Mouse (Mus musculus) frontal cortex, postnatal 25 days (tissue): ENCODE measurements around the gene Mrvi1.

Experiments
- DNase-seq, 2 experiments: peaks; one replicate each; pipeline ENCODE4 v3.0.0; 2022; ENCODE audit warnings: low spot score in 2 of 2

Mrvi1 gene

DNA sequence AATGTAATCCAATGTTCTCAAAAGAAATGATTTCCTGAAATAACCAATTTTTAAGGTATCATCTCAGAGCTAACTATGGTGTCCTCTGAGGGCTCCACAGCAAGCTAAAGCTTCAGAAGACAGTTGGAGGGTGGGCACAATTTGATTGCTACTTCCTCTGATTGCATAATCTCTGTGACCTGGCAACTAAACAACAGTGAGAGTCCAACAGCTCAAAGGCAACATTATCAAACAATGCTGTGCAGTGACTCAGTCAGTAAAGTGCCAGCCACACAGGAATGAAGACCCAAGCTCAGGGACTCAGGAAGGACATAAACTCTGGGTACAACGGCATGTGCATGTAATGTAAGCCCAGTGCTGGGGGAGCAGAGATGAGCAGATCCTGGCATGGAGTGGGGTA, 149.2 kb downstream of the Mrvi1 start:
- no peak for DNase-seq

GRCm38 (mm10) chr7:110823995-110824953, 158.0 kb downstream of the Mrvi1 start:
- DNase-seq = no peak

- no peak for DNase-seq
Measured at GRCm38 (mm10) chr7:110823593-110823992, 158.7 kb downstream of the Mrvi1 start.

- no peak for DNase-seq
Measured at GRCm38 (mm10) chr7:110823076-110823475, 159.2 kb downstream of the Mrvi1 start.

DNA sequence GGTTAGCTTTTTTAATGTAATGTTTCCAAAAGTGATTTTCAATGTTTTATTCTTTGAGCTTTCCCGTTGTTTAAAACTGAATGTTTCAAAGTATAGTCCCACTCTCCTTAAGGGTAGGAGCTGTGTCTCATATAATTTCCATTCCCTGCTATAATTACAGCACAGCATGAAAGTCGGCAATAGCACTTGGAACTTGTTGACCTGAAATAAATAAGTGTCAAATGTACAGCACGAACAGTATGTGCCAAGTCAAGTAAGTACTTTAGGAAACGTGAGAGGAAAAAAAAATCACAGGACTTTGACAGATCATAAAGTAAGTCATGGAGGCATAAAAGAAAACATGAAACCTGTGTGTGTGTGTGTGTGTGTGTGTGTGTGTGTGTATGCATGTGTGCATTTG, 160.2 kb downstream of the Mrvi1 start:
- no peak for DNase-seq

- no peak for DNase-seq
Measured at GRCm38 (mm10) chr7:110821653-110822052, 160.6 kb downstream of the Mrvi1 start.

GRCm38 (mm10) chr7:110821068-110821467, 161.2 kb downstream of the Mrvi1 start:
- DNase-seq = no peak

GRCm38 (mm10) chr7:110818787-110819350, 163.4 kb downstream of the Mrvi1 start:
- DNase-seq = no peak
